Mouse (Mus musculus): ENCODE data around the gene Atp13a3. TPM values are rescaled to one million over a fixed set of nuclear protein-coding genes. Genes with fewer than 3 reads are reported as not detected.

Gene Atp13a3
- polyA plus RNA-seq, 1 experiment from 2014 or later: 13.5 TPM

DNA sequence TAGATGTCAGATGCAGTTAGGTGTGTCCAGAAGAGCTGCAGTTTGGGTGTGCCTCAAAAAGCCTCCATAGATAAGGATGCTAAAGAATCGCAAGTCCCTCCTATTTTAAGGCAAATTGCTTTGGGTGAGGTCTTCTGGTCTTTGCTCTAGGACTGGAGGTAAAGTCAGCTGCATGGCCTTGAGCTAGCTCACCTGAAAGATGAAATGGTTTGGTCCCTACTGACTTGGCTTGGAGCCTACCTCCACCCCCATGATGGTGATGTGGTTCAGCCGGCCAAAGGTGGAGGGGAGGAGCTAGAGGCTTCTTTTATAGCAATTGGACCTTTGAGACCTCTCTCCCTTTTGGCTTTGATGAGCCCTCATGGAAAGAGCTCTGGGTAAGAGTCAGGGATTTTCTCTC lies 1.7 kb upstream of the Atp13a3 start:
- WGBS: 63% methylated on average over 2 of the region's 2 CpGs
- no peak for ATAC-seq (ENCODE audit: borderline replicate concordance, extremely low read depth, low FRiP score, low TSS enrichment)
- no peak overlapping the region for H3K27ac ChIP-seq
- H3K27me3 ChIP-seq: no peaks in the 10 kb centered on the region
- no peak overlapping the region for H3K4me2 ChIP-seq
- H3K9me3 ChIP-seq: no peaks in the 10 kb centered on the region
- H3K9ac ChIP-seq: no peak overlapping the region
- no peaks in the 10 kb centered on the region for H3K4me1 ChIP-seq
- H3K4me3 ChIP-seq: no peak overlapping the region
- H3K36me3 ChIP-seq: no peaks in the 10 kb centered on the region

DNA sequence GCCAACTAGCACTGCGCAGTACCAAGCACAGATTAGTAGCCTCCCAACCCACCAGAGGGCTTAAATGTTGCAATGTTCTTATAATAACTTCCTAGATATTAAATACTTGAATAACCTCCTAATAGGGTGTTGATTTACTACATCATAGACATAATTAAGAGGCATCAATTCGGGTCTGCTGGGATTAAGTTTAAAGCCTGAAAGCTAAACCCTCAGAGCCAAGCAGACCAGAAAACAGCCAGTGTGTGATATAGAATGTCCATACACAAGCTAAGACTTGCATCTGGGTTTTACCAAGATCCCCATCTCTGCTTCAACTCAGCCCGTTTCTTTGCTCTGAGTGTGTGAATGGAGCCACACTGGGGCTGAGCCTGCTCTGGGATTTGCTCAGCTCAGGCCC lies 2.2 kb downstream of the Atp13a3 start:
- H3K4me3 ChIP-seq: no peak overlapping the region
- no peaks in the 10 kb centered on the region for H3K4me1 ChIP-seq
- 75% methylated on average over 3 of the region's 3 CpGs for WGBS
- H3K9me3 ChIP-seq: no peaks in the 10 kb centered on the region
- no peak overlapping the region for H3K9ac ChIP-seq
- no peak overlapping the region for H3K4me2 ChIP-seq
- no peaks in the 10 kb centered on the region for H3K27me3 ChIP-seq
- no peak overlapping the region for H3K27ac ChIP-seq
- H3K36me3 ChIP-seq: no peaks in the 10 kb centered on the region
- ATAC-seq (ENCODE audit: borderline replicate concordance, extremely low read depth, low FRiP score, low TSS enrichment): no peak

DNA sequence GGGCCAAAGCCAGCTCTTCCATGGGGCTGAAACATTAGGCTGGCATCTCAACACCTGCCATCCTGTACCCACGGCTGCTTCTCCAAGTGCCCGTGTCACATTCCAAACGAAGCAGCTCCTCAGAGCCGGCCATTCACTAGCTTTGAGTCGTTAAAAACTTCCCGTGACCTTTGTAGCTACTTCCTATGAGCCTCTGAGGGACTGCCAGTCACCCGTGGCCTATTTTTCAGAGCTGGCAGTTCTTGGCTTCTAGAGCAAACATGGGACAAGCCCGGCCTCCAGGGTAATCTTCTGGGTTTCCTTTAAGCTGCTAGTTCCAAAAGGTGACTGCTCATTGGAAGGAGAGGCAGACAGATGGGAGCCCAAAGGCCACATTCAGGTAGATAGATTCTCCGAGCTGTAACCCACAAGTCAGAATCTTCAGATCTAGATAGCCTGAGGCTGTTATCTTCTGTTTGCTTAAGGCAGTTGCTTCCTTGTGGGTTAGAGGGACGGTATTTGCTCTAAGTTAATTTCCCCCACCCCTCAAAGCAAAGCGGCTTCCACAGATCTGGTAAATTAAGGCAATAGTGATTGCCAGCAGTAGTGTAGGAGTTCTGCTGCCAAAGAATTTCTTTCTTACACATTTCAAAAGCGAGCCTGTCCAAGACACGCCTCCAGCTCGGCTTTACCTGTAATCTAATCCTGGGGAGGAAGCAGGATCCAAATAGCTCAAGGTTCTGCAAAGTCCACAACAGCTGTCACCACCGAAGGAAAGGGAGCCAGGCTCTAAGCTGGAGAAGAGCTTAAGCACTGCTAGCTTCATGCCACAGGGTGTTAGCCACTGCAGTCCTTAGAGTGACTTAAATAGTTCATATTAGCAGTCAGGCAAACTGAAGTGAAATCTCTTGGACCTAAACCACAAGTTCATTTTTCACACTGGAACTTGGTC lies 8.4 kb downstream of the Atp13a3 start:
- no peak; the same call in 1 of the 2 replicates for ATAC-seq (ENCODE audit: borderline replicate concordance, extremely low read depth, low FRiP score, low TSS enrichment)

DNA sequence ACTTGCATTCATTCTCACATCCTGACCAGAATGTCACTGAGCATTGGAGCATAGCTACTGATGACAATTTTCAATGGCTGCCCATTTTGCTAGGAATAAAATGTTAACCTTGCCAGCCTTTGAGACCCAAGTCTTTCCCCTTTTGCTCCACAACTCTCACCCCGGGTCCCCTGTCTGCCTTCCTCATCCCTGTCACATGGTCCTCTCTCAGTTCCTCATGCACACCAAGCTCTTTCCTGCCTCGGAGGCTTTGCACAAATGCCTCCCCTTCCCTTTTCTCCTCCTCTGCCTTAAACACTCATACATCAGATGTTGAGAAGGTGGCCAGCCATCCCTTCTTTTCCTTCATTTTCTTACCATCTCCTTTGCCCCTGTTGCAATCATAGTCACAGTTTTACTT lies 10.6 kb downstream of the Atp13a3 start:
- Histone ChIP-seq H3K27ac (no peak overlapping the region), H3K4me3 (no peak overlapping the region), H3K4me1 (peaks cover 15% of the 10 kb centered on the region), H3K4me2 (no peak overlapping the region), H3K9me3 (no peaks in the 10 kb centered on the region), H3K9ac (no peak overlapping the region), H3K27me3 (peaks cover 2% of the 10 kb centered on the region; the same call in 1 of the 2 replicates), H3K36me3 (no peaks in the 10 kb centered on the region)
- ATAC-seq (ENCODE audit: borderline replicate concordance, extremely low read depth, low FRiP score, low TSS enrichment): no peak
- WGBS: 75% methylated on average over 2 of the region's 2 CpGs

More for the DNA sequence above, 8.4 kb downstream of the Atp13a3 start:
- Histone ChIP-seq H3K27me3 (no peaks in the 10 kb centered on the region), H3K36me3 (no peaks in the 10 kb centered on the region), H3K4me2 (no peak overlapping the region), H3K9me3 (no peaks in the 10 kb centered on the region), H3K4me1 (peaks cover 10% of the 10 kb centered on the region; the same call in 1 of the 2 replicates), H3K27ac (peak overlapping the region; percentile 38), H3K4me3 (no peak overlapping the region), H3K9ac (no peak overlapping the region)
- 28% methylated on average over 15 of the region's 15 CpGs for WGBS

DNA sequence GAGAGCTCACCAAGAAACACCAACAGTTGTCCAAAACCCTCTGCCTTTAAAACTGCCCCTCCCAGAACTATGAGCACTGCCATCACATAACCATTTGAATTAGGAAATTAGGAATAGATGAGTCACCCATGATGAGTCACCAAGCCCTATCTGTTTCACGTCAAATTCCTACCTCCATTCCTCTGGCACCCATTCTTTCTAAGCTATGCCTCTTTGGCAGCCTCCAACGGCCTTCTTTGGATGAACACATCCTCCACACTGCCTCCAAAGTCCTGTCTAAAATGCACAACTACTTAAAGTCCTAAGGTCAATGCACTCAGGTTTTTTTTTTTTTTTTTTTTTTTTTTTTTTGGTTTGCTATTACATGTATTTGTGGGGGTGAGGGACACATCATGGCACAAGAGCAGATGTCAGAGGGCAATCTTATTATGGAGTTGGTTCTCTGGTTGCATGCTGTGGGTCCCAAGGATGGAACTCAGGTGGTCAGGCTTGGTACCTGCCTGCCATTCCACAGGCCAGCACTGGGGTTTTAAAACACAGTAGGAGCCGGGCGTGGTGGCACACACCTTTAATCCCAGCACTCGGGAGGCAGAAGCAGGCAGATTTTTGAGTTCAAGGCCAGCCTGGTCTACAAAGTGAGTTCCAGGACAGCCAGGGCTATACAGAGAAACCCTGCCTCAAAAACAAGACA lies 15.0 kb downstream of the Atp13a3 start:
- Histone ChIP-seq H3K27ac (peak overlapping the region; percentile 93), H3K36me3 (no peaks in the 10 kb centered on the region), H3K9ac (no peak overlapping the region), H3K4me2 (no peak overlapping the region), H3K9me3 (no peaks in the 10 kb centered on the region), H3K4me1 (peaks cover 26% of the 10 kb centered on the region), H3K27me3 (peaks cover 4% of the 10 kb centered on the region; the same call in 1 of the 2 replicates), H3K4me3 (no peak overlapping the region)
- no peak for ATAC-seq (ENCODE audit: borderline replicate concordance, extremely low read depth, low FRiP score, low TSS enrichment)
- 83% methylated on average over 5 of the region's 5 CpGs for WGBS

DNA sequence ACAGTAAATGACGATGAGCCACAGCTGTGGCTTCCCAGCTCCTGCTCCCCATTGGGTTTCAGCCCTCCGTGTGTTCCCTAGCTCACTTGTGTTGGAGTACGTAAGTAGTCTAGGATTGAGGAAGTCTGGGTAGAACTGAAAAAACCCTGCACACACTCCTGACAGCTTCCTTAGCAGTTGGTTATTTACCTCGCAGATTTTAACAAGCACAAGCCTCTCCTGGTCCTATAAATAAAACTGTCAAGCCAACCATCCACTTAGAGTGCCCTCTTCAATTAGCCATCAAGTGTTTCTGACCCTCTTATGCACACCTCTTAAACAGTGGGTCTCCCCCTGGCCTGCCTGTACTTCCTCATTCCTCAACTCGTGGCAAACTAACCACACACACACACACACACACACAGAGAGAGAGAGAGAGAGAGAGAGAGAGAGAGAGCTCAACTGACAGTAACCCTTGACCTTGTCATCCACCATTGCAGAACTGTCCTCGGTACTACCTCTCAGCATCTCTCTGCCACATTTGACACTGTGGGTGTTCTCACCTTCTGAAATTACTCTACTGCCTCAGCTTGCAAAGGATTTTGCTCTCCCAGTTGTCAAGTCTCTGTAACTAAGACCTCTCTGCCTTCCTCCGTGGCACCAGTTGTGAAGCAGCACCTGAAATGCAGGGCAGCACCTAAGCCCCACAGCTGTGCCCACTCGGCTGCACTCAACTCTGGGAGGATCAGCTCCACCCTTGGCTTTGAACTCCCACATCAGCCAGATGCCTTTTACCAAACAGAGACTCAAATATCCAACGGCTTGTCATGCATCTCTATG lies 15.7 kb downstream of the Atp13a3 start:
- peaks cover 27% of the 10 kb centered on the region for H3K4me1 ChIP-seq
- 0 out of 2 replicates have a peak overlapping the region, but pooled peaks have one; percentile 81 for H3K9ac ChIP-seq
- H3K4me3 ChIP-seq: peak overlapping the region; percentile 80
- H3K4me2 ChIP-seq: peak overlapping the region; percentile 72
- no peaks in the 10 kb centered on the region for H3K36me3 ChIP-seq
- peak overlapping the region; percentile 93 for H3K27ac ChIP-seq
- peaks cover 4% of the 10 kb centered on the region; the same call in 1 of the 2 replicates for H3K27me3 ChIP-seq
- ATAC-seq (ENCODE audit: borderline replicate concordance, extremely low read depth, low FRiP score, low TSS enrichment): peak; percentile 71
- WGBS: 35% methylated on average over 9 of the region's 9 CpGs
- H3K9me3 ChIP-seq: no peaks in the 10 kb centered on the region

DNA sequence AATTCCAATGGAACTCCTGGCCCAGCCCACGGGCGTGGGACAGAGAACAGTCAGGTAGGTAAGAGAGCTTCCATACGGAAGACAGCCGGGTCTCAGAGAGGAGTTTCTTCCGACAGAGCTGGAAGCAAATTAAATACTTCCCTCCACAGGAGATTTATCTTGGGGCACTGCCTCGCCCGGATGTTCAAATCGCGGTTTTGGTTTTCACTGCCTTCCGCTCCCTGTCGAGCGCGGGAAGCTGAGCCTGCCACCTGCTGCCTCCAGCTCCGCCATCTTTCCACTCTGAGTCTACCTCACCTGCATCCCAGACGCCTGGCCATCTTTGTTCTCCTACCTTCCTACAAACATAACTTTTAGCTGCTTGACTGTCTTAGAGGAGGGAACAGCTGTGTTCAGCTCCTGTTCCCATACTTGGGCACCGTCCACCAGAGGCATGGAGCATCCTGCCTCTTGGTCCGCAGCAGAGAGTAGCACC lies 16.5 kb downstream of the Atp13a3 start:
- Histone ChIP-seq H3K36me3 (no peaks in the 10 kb centered on the region), H3K9me3 (no peaks in the 10 kb centered on the region)
- ATAC-seq (ENCODE audit: borderline replicate concordance, extremely low read depth, low FRiP score, low TSS enrichment): no peak; the same call in 1 of the 2 replicates

DNA sequence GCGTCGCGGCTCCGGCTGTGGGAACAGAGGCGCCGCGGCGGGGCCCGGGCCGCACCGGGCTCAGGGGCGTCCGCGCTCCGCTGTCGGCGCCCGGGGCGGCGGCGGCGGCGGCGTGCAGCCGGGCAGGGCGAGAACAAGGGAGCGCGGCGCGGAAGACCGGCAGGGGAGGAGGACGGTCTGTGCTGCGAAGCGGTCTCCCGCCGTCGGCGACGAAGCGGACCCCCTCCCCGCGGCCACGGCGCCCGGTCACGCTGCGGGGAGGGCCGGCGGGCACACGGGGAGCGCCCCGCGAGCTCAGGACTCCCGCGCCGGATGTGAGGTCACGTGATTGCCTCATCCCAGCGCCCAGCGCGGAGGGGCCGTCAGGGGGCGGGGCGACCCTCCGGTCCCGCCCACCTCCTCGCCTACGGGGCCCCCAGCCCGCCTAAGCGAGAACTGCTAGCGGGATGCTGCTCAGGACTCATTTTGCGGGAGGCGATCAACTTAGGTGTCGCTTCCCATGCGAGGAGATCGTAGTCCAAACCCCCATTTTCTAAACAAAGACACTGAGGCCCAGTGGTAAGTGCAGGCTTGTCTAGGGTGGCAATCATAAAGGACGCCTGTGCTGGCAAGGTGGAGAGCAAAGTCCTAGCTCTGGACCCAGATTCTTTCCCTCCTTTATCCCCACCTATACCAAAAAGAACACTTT lies 17.1 kb downstream of the Atp13a3 start:
- Histone ChIP-seq H3K4me1 (peaks cover 27% of the 10 kb centered on the region), H3K4me3 (peak overlapping the region; percentile 80), H3K9me3 (no peaks in the 10 kb centered on the region), H3K27me3 (peaks cover 4% of the 10 kb centered on the region; the same call in 1 of the 2 replicates), H3K9ac (peak overlapping the region; percentile 81), H3K4me2 (peak overlapping the region; percentile 72), H3K36me3 (no peaks in the 10 kb centered on the region; the same call in 1 of the 2 replicates), H3K27ac (peak overlapping the region; percentile 93)
- WGBS: under 1% methylated on average over 54 of the region's 76 CpGs
- ATAC-seq (ENCODE audit: borderline replicate concordance, extremely low read depth, low FRiP score, low TSS enrichment): peak; percentile 89

More for the DNA sequence above, 16.5 kb downstream of the Atp13a3 start:
- Histone ChIP-seq H3K4me2 (peak overlapping the region; percentile 72), H3K27ac (peak overlapping the region; percentile 93), H3K4me3 (peak overlapping the region; percentile 80), H3K27me3 (peaks cover 4% of the 10 kb centered on the region; the same call in 1 of the 2 replicates), H3K9ac (peak overlapping the region; percentile 81), H3K4me1 (peaks cover 27% of the 10 kb centered on the region)
- 2% methylated on average over 17 of the region's 17 CpGs for WGBS

DNA sequence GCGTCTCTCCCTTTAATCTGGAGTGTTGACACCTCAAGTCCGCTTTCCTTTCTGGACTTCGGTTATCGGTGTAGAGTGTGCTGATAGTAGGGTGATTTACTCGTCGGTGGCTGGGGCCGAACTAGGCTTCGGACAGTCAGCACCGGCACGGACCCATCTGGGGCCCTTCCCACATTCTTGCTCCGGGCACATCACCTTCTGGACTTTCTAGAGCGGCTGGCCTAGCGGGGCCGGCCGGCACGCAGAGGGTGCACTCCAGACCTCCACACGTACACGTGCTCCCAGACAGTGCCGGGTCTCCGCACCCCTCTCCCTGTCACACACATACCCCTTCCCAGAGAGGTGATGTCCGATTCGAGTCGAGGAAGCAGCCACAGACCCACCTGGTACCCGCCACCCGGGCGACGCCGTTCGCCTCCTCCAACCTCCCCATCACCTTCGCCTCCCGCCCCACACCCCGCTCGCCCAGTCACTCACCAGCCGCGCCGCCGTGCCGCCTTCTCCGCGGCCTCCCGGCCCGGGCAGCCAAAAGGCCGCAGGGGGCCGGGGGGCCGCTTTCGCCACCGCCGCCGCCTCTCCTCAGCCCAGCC lies 17.8 kb downstream of the Atp13a3 start:
- Histone ChIP-seq H3K4me3 (peak overlapping the region; percentile 80), H3K4me1 (peaks cover 27% of the 10 kb centered on the region), H3K27me3 (peaks cover 4% of the 10 kb centered on the region; the same call in 1 of the 2 replicates), H3K9ac (peak overlapping the region; percentile 81), H3K27ac (peak overlapping the region; percentile 93), H3K36me3 (peaks cover 5% of the 10 kb centered on the region; the same call in 1 of the 2 replicates), H3K4me2 (peak overlapping the region; percentile 72), H3K9me3 (no peaks in the 10 kb centered on the region)
- under 1% methylated on average over 46 of the region's 49 CpGs for WGBS
- peak; percentile 37 for ATAC-seq (ENCODE audit: borderline replicate concordance, extremely low read depth, low FRiP score, low TSS enrichment)

DNA sequence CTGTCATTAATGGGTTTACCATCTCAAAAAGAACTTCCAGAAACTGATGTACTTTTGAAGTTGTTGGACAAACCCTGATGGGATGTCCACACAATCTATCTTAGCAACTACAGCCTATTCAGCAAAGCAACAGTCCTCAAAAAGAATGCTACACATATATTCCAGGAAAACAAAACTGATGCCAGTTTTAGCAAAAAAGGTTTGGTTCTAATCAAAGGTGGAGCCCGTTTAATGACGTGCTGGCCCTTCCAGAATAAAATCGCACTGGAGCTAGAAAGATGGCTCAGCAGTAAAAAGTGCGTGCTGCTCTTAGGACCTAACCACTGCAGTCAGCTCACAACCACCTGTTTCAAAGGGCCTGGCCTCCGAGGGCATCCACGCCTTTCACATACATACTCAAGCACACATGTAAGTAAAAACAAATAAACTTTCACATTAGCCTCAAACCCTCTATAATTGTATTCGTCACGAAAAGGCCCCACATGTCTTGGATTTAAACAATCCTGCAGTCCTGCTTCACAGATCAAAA lies 18.8 kb downstream of the Atp13a3 start:
- Histone ChIP-seq H3K9ac (0 out of 2 replicates have a peak overlapping the region, but pooled peaks have one; percentile 81), H3K4me2 (peak overlapping the region; percentile 72), H3K4me1 (peaks cover 27% of the 10 kb centered on the region), H3K27me3 (peaks cover 4% of the 10 kb centered on the region; the same call in 1 of the 2 replicates), H3K4me3 (peak overlapping the region; percentile 80), H3K27ac (no peak overlapping the region), H3K9me3 (no peaks in the 10 kb centered on the region), H3K36me3 (peaks cover 11% of the 10 kb centered on the region; the same call in 1 of the 2 replicates)
- WGBS: 63% methylated on average over 8 of the region's 8 CpGs
- no peak for ATAC-seq (ENCODE audit: borderline replicate concordance, extremely low read depth, low FRiP score, low TSS enrichment)

Measured in lung, embryonic 15.5 days (tissue).